ENCODE assay signal across 35 mouse cellular contexts in the genomic region with DNA sequence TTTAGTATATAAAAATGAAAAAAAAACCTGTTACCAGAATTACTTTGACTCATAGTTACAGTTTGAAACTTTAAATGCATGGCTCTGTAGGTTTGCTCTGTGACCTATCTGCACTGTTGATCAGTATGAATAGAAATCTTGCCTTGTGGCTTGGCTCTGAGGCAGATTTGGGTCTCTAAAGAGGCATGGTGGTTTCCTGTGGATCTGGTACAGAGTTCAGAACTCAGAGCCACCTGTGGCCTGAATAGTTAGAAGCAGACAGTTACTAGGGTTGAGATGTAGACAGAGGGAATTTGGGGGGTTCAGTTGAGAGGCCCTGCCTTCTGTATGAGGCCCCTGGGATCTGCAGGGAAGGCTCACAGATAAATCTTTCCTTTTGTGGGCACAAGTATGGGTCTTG. TPM values are rescaled to one million over a fixed set of nuclear protein-coding genes. Genes with fewer than 3 reads are reported as not detected.
DNase-seq lines count a peak whose midpoint lies in the region; ATAC-seq and TF ChIP-seq lines count a peak whose summit lies in the region.
"Had no signal": no experiment of that assay in that cellular context is flagged by ENCODE, and none has a peak within 500 bp of the region (broad histone marks: within the 10 kb centered on the region; RNA-seq: fewer than 3 reads in every experiment).

No protein-coding gene starts in this region.

- no peaks in the 10 kb centered on the region for H3K4me1 ChIP-seq in heart, embryonic 10.5 days
- H3K4me1 ChIP-seq in limb, embryonic 10.5 days = no peaks in the 10 kb centered on the region
- H3K4me1 ChIP-seq in intestine, postnatal 0 days (replicated peaks; ENCODE audit: control insufficient read depth, insufficient read depth, low read length) = no peaks in the 10 kb centered on the region
- H3K4me1 ChIP-seq: embryonic facial prominence, embryonic 13.5 days; forebrain, embryonic 10.5 days; heart, embryonic 13.5 days; limb, embryonic 15.5 days had no signal

- H3K9me3 ChIP-seq in heart, embryonic 10.5 days = no peaks in the 10 kb centered on the region
- H3K9me3 ChIP-seq in limb, embryonic 10.5 days (replicated peaks) = no peaks in the 10 kb centered on the region
- H3K9me3 ChIP-seq in intestine, postnatal 0 days (ENCODE audit: control insufficient read depth) = no peaks in the 10 kb centered on the region
- H3K9me3 ChIP-seq: embryonic facial prominence, embryonic 13.5 days; forebrain, embryonic 10.5 days; heart, embryonic 13.5 days; limb, embryonic 15.5 days had no signal

- H3K36me3 ChIP-seq in heart, embryonic 10.5 days = no peaks in the 10 kb centered on the region
- no peaks in the 10 kb centered on the region for H3K36me3 ChIP-seq in limb, embryonic 10.5 days
- no peaks in the 10 kb centered on the region for H3K36me3 ChIP-seq in intestine, postnatal 0 days (ENCODE audit: control insufficient read depth, insufficient read depth)
- H3K36me3 ChIP-seq: embryonic facial prominence, embryonic 13.5 days; forebrain, embryonic 10.5 days; heart, embryonic 13.5 days; limb, embryonic 15.5 days had no signal

- H3K27ac ChIP-seq in heart, embryonic 10.5 days = no peak overlapping the region
- H3K27ac ChIP-seq in limb, embryonic 10.5 days = no peak overlapping the region
- H3K27ac ChIP-seq in intestine, postnatal 0 days (ENCODE audit: low read depth, low read length) = no peak overlapping the region
- H3K27ac ChIP-seq: embryonic facial prominence, embryonic 13.5 days; forebrain, embryonic 10.5 days; gastrocnemius, adult 2 months; heart, adult 2 months; heart, embryonic 13.5 days; limb, embryonic 15.5 days; liver, embryonic 14.5 days had no signal

- no peaks in the 10 kb centered on the region for H3K27me3 ChIP-seq in heart, embryonic 10.5 days (ENCODE audit: insufficient read depth, poor library complexity, severe bottlenecking)
- no peaks in the 10 kb centered on the region for H3K27me3 ChIP-seq in limb, embryonic 10.5 days (ENCODE audit: low read depth, poor library complexity, severe bottlenecking)
- no peaks in the 10 kb centered on the region for H3K27me3 ChIP-seq in intestine, postnatal 0 days (replicated peaks; ENCODE audit: control insufficient read depth, insufficient read depth, low read length)
- H3K27me3 ChIP-seq: embryonic facial prominence, embryonic 13.5 days; heart, embryonic 13.5 days; limb, embryonic 15.5 days had no signal

- H3K4me3 ChIP-seq in heart, embryonic 10.5 days = no peak overlapping the region
- no peak overlapping the region for H3K4me3 ChIP-seq in limb, embryonic 10.5 days
- H3K4me3 ChIP-seq in intestine, postnatal 0 days (ENCODE audit: low read depth, low read length) = no peak overlapping the region
- H3K4me3 ChIP-seq: embryonic facial prominence, embryonic 13.5 days; forebrain, embryonic 10.5 days; gastrocnemius, adult 2 months; heart, adult 2 months; heart, embryonic 13.5 days; limb, embryonic 15.5 days; myocyte had no signal

- H3K4me2 ChIP-seq in intestine, postnatal 0 days (replicated peaks; ENCODE audit: low read depth) = no peak overlapping the region
- H3K4me2 ChIP-seq: embryonic facial prominence, embryonic 13.5 days; heart, embryonic 13.5 days; limb, embryonic 15.5 days; midbrain, embryonic 11.5 days had no signal

- no peak overlapping the region for H3K9ac ChIP-seq in intestine, postnatal 0 days (ENCODE audit: low read depth, low read length)
- H3K9ac ChIP-seq: embryonic facial prominence, embryonic 13.5 days; heart, embryonic 13.5 days; limb, embryonic 15.5 days; liver, embryonic 14.5 days had no signal

- TF ChIP-seq CTCF in intestine, postnatal 0 days (IDR thresholded peaks at IDR 0.05; ENCODE audit: low read depth) = no peak

- peak; percentile 94 for ATAC-seq in activated CD4-positive, CD25-positive, alpha-beta regulatory T cell, adult 4 months
- no peak for ATAC-seq in intestine, postnatal 0 days
- ATAC-seq: forebrain, embryonic 16.5 days; hindbrain, embryonic 16.5 days; intestine, embryonic 16.5 days had no signal

- DNase-seq in heart, embryonic 10.5 days (ENCODE audit: low spot score) = peak; percentile 19
- no peak for DNase-seq in heart, adult 18-20 months
- peak; percentile 12 to 23 for DNase-seq in thymus, adult 18-20 months
- DNase-seq in thymus, postnatal 25 days = peak; percentile 41
- DNase-seq in layer of hippocampus, postnatal 25 days (ENCODE audit: extremely low spot score in 1 of 2, low spot score in 1 of 2) = no peak
- DNase-seq in limb, embryonic 10.5 days (ENCODE audit: low spot score) = no peak
- DNase-seq: adrenal gland, adult 8-10 months; cerebellum, adult 9-11 months; gastrocnemius, adult 2 months; gastrocnemius, postnatal 36 days; heart, adult 2 months; kidney, adult 9 months; kidney, postnatal 10 days; left cerebral cortex, postnatal 4 days; lung, adult 2 months; lung, postnatal 10 days had no signal

RNA-seq across cellular contexts. Expression of a gene that starts 0.5 kb away (rescaled TPM):
- polyA plus RNA-seq in heart, embryonic 10.5 days (2016; fragmentation: Nextera tagmentation; extraction: Ambion mirVana) = not detected in 2 replicates
- not detected for total RNA-seq in heart, adult 18-20 months (2021)
- under 1 TPM; 0.09 to 0.28 TPM for polyA plus RNA-seq in activated CD4-positive, CD25-positive, alpha-beta regulatory T cell, adult 4 months (2017; shearing (Covaris generic))
- not detected for total RNA-seq in layer of hippocampus, postnatal 25 days (2021)
- not detected in 2 replicates for polyA plus RNA-seq in limb, embryonic 10.5 days (2016; fragmentation: Nextera tagmentation; extraction: Ambion mirVana)
- not detected in 2 replicates for polyA plus RNA-seq in intestine, postnatal 0 days (2015; fragmentation: Nextera tagmentation; extraction: Ambion mirVana)
- total RNA-seq: adrenal gland, adult 8-10 months; common myeloid progenitor, adult 5-6 weeks; gastrocnemius, adult 2 months; gastrocnemius, postnatal 36 days; heart, adult 2 months; heart, postnatal 25 days; layer of hippocampus, postnatal 14 days; left cerebral cortex, postnatal 4 days; midbrain, postnatal 0 days had no signal
- polyA plus RNA-seq: C2C12; embryonic facial prominence, embryonic 13.5 days; forebrain, embryonic 10.5 days; forebrain, embryonic 16.5 days; heart, adult 2 months; heart, embryonic 13.5 days; hindbrain, embryonic 11.5 days; hindbrain, embryonic 16.5 days; intestine, embryonic 16.5 days; limb, embryonic 15.5 days; liver, embryonic 14.5 days; lung, adult 2 months; midbrain, embryonic 11.5 days; midbrain, postnatal 0 days; myocyte; neural tube, embryonic 14.5 days had no signal

RNA-seq across cellular contexts. Expression of a gene that starts 12.7 kb away (rescaled TPM):
- not detected in 2 replicates for polyA plus RNA-seq in heart, embryonic 10.5 days (2016; fragmentation: Nextera tagmentation; extraction: Ambion mirVana)
- not detected for total RNA-seq in heart, adult 18-20 months (2021)
- polyA plus RNA-seq in activated CD4-positive, CD25-positive, alpha-beta regulatory T cell, adult 4 months (2017; shearing (Covaris generic)) = under 1 TPM in 1 of 2 experiments, not detected in 1; 0.45 TPM
- not detected for total RNA-seq in layer of hippocampus, postnatal 25 days (2021)
- not detected in 2 replicates for polyA plus RNA-seq in limb, embryonic 10.5 days (2016; fragmentation: Nextera tagmentation; extraction: Ambion mirVana)
- polyA plus RNA-seq in intestine, postnatal 0 days (2015; fragmentation: Nextera tagmentation; extraction: Ambion mirVana) = not detected in 2 replicates
- total RNA-seq: adrenal gland, adult 8-10 months; common myeloid progenitor, adult 5-6 weeks; gastrocnemius, adult 2 months; gastrocnemius, postnatal 36 days; heart, adult 2 months; heart, postnatal 25 days; layer of hippocampus, postnatal 14 days; left cerebral cortex, postnatal 4 days; midbrain, postnatal 0 days had no signal
- polyA plus RNA-seq: C2C12; embryonic facial prominence, embryonic 13.5 days; forebrain, embryonic 10.5 days; forebrain, embryonic 16.5 days; heart, adult 2 months; heart, embryonic 13.5 days; hindbrain, embryonic 11.5 days; hindbrain, embryonic 16.5 days; intestine, embryonic 16.5 days; limb, embryonic 15.5 days; liver, embryonic 14.5 days; lung, adult 2 months; midbrain, embryonic 11.5 days; midbrain, postnatal 0 days; myocyte; neural tube, embryonic 14.5 days had no signal

RNA-seq across cellular contexts. Expression of a gene that starts 40.3 kb away (rescaled TPM):
- not detected in 2 replicates for polyA plus RNA-seq in heart, embryonic 10.5 days (2016; fragmentation: Nextera tagmentation; extraction: Ambion mirVana)
- total RNA-seq in heart, adult 18-20 months (2021) = not detected
- polyA plus RNA-seq in activated CD4-positive, CD25-positive, alpha-beta regulatory T cell, adult 4 months (2017; shearing (Covaris generic)) = 1 to 10 TPM in 1 of 2 experiments, not detected in 1; 1.3 TPM
- not detected for total RNA-seq in layer of hippocampus, postnatal 25 days (2021)
- not detected in 2 replicates for polyA plus RNA-seq in limb, embryonic 10.5 days (2016; fragmentation: Nextera tagmentation; extraction: Ambion mirVana)
- not detected in 2 replicates for polyA plus RNA-seq in intestine, postnatal 0 days (2015; fragmentation: Nextera tagmentation; extraction: Ambion mirVana)
- total RNA-seq: adrenal gland, adult 8-10 months; common myeloid progenitor, adult 5-6 weeks; gastrocnemius, adult 2 months; gastrocnemius, postnatal 36 days; heart, adult 2 months; heart, postnatal 25 days; layer of hippocampus, postnatal 14 days; left cerebral cortex, postnatal 4 days; midbrain, postnatal 0 days had no signal
- polyA plus RNA-seq: C2C12; embryonic facial prominence, embryonic 13.5 days; forebrain, embryonic 10.5 days; forebrain, embryonic 16.5 days; heart, adult 2 months; heart, embryonic 13.5 days; hindbrain, embryonic 11.5 days; hindbrain, embryonic 16.5 days; intestine, embryonic 16.5 days; limb, embryonic 15.5 days; liver, embryonic 14.5 days; midbrain, embryonic 11.5 days; midbrain, postnatal 0 days; myocyte; neural tube, embryonic 14.5 days had no signal

RNA-seq across cellular contexts. Expression of a gene that starts 55.0 kb away (rescaled TPM):
- not detected in 2 replicates for polyA plus RNA-seq in heart, embryonic 10.5 days (2016; fragmentation: Nextera tagmentation; extraction: Ambion mirVana)
- not detected for total RNA-seq in heart, adult 18-20 months (2021)
- not detected for polyA plus RNA-seq in activated CD4-positive, CD25-positive, alpha-beta regulatory T cell, adult 4 months (2017; shearing (Covaris generic))
- total RNA-seq in layer of hippocampus, postnatal 25 days (2021) = not detected
- not detected in 2 replicates for polyA plus RNA-seq in limb, embryonic 10.5 days (2016; fragmentation: Nextera tagmentation; extraction: Ambion mirVana)
- polyA plus RNA-seq in intestine, postnatal 0 days (2015; fragmentation: Nextera tagmentation; extraction: Ambion mirVana) = not detected in 2 replicates
- total RNA-seq: adrenal gland, adult 8-10 months; common myeloid progenitor, adult 5-6 weeks; gastrocnemius, adult 2 months; gastrocnemius, postnatal 36 days; heart, adult 2 months; heart, postnatal 25 days; layer of hippocampus, postnatal 14 days; left cerebral cortex, postnatal 4 days; midbrain, postnatal 0 days had no signal
- polyA plus RNA-seq: C2C12; embryonic facial prominence, embryonic 13.5 days; forebrain, embryonic 10.5 days; forebrain, embryonic 16.5 days; heart, adult 2 months; heart, embryonic 13.5 days; hindbrain, embryonic 11.5 days; hindbrain, embryonic 16.5 days; intestine, embryonic 16.5 days; limb, embryonic 15.5 days; liver, embryonic 14.5 days; lung, adult 2 months; midbrain, embryonic 11.5 days; midbrain, postnatal 0 days; myocyte; neural tube, embryonic 14.5 days had no signal

Comparison
In these comparisons a context has a peak if more than half of its experiments do, and no peak if none do; other contexts are left out.
1. DNase-seq: peak in heart, embryonic 10.5 days (single experiment), thymus, adult 18-20 months (2 of 2) and thymus, postnatal 25 days (single experiment); none in heart, adult 18-20 months (0 of 2), layer of hippocampus, postnatal 25 days (0 of 2) and limb, embryonic 10.5 days (single experiment).